Mouse (Mus musculus): ENCODE data around the gene Sbf1. TPM values are rescaled to one million over a fixed set of nuclear protein-coding genes. Genes with fewer than 3 reads are reported as not detected.

The Sbf1 gene
- total RNA-seq (2021): 100 to 1,000 TPM; 304 to 307 TPM
- long read RNA-seq, full-length matches to known transcripts: 328 of 579 reads
- long read RNA-seq, partial matches to known transcripts: 108 of 579 reads
- long read RNA-seq, other reads (novel, unspliced or antisense): 143 of 579 reads

DNA sequence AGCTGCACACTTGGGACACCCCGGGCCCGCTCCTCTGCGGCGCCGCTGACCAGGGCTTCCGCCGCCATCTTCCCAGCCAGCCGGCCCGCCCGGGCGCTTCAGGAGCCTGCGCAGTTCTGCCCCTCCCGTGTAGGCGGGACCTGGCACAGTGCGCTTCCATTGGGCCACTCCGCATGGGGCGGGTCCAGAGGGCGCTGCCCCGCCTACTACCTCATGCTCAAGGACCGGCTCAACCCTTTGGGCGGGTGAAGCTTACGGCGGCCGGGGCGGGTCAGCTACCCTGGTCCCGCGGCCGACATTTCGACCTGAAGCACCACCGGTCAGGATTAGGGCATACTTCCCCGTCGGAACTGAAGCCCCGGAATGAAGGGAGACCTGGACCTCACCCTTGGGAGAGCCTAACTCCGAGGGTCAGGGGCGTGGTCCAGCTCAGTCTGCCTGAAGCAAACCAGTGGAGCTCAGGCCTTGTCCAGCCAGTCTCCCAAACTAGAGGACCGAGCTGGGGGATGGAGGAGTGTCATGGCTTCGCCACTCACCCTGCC, at the start of gene Sbf1:
Gene Sbf1 (minus strand): TSS at position 122 of the 542 bp plus-strand sequence.
- peak; percentile 96 to 98 for DNase-seq (ENCODE audit: low spot score in 2 of 2)

DNA sequence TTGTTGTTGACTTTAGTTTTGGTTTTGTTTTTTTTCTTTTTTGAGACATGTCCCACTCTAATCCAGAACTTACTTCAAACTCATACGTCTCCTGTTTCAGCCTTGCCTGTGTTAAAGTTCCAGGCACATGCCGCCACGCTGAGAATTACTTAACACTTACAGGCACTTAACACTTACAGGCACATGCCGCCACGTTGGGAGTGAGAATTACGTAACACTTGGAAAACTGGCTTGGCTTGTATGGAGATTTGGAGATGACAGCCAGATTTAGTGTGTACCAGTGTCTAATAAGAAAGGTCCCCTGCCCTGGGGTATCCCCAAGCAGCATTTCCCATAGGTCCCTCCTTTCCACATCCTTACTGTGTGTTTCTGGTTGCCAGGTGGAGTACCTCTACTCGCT, 47.9 kb upstream of the Sbf1 start:
- DNase-seq (ENCODE audit: low spot score in 2 of 2): no peak

DNA sequence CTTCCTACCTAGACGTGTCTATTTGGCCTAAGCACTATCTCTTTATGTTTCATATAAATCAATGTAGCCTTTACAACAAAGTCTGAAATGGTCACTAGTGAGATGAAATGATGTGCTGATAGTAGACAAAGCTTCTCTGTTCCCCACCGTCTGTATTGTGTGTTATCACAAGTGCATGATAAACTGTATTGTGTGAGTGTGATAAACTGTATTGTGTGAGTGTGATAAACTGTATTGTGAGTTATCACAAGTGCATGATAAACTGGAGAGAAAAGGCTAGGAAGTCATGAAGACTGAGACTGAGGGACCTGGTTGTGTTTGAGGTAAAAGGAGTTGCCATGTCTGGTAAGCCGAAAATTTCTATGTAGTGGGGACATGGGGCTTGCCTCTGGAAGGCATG, 43.7 kb upstream of the Sbf1 start:
- DNase-seq (ENCODE audit: low spot score in 2 of 2): no peak

DNA sequence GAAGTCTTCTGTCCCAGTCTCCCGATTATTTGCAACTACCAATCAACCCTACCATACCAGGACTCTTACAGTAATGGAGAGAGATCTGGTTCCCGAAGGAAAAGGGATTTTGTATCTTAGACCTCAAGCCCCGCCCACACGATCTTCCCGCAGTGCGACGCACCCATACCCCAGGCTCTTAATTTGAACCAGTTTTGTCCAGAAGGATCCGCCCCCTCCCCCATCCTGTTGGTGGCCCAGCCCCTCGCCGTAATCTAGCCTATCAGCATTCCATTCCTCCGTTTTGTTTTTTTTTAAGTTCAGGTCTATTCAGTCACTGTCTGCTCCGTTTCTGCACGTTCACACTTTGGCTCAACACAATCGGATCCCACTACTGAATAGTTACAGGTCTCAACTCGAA, 41.3 kb upstream of the Sbf1 start:
- DNase-seq (ENCODE audit: low spot score in 2 of 2): peak in 1 of 2 experiments; percentile 65

DNA sequence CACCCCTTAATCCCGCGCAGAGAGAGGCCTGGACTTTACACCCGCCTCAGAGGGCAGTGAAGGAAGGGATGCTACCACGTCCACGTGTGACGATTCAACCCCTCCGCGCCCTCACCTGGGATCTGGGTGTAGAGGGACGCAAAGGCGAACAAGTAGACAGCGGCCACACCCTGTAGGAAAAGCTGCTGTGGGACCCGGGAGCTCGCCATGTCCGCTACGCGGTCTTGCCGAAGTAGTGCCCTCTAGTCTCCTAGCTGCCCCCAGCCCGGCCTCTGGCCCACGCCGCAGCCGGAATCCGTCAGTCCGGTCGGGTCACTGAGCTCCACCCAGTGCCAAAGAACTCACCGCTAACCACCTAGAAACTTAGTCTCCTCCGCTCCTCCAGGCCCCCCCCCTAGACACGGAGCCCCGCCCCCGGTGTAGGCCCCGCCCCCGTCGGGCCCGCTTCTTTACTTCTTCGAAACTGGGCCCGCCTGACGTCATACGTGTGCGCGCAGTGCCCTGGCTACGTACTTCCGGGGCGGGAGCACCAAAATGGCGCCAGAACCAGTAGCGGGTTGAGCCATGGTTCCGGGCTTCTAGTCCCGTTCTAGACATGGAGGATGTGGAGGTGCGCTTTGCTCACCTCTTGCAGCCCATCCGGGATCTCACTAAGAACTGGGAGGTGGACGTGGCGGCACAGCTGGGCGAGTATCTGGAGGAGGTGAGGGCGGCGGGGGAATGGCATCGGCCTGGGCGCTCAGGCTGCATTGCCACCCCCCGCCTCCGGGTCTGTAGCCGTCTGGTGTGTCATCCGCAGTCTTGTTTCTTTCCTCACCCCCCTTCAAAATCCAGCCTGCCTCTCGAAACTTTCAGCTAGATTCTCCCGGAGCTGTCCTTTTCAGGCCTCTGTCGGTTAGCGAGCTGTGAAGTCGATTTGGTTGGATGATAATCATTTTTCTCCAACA, 40.4 kb upstream of the Sbf1 start, which contains the start of the genes Lmf2 and Ncaph2:
Gene Lmf2 (minus strand): TSS at position 419 of the 947 bp plus-strand sequence.
Gene Ncaph2 (plus strand): TSS at position 479 of the 947 bp plus-strand sequence.
- peak; percentile 91 to 97 for DNase-seq (ENCODE audit: low spot score in 2 of 2)

DNA sequence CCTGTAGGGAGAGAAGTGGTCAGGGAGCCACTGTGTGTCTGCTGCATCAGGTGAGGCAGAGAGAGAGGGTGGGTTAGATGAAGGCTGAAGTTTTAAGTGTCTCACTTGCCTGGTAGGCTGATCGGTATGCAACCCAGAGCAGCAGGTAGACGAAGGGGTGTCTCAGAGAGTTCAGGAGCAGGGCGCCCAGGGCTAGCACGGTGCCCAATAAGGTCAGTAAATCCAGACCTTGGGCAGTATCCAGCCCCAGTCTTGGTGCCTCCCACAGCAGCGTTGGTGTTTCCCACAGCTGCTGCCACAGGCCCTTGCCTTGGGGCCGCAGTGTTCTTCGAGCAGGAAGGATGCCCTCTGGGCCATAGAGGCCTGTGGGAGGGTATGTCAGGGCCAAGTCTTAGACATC, 39.3 kb upstream of the Sbf1 start:
- DNase-seq (ENCODE audit: low spot score in 2 of 2): no peak

DNA sequence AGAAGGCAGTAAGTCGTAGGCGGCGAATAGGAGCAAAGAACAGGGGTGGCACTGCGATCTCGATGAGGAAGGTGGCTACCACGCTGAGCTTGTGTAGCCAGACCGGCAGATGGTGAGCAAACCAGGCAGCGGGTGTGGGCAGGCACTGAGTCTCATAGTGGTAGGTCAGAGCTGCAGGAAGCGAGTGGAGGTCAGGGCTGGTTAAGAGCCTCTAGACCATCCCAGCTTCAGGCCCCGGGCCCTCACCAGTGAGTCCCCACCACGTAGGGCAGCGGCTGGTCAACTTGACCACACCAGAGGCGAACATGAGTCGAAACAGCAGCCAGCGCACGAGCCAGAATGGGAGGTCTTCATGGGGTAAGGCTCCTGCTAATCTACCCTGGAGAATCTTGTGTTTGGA, 38.7 kb upstream of the Sbf1 start:
- DNase-seq (ENCODE audit: low spot score in 2 of 2): no peak

DNA sequence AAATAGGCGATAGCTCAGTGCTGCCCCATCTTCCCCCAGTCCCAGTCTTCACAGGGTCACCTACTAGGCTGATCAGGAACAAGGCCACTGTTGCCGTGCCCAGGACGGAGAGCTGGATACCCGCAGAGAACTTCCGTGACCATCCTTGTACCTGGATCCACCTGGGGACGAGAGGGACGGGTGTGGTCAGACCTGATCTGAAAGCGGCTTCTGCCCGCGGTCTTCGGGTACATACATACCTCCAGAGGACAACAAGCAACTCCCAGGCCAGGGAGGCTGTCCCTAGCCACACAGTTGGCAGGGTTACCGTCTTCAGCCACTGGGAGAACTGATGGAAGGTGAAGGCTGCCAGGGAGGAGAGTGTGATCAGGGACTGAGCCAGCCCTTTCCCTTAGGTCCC, 37.7 kb upstream of the Sbf1 start:
- no peak for DNase-seq (ENCODE audit: low spot score in 2 of 2)

DNA sequence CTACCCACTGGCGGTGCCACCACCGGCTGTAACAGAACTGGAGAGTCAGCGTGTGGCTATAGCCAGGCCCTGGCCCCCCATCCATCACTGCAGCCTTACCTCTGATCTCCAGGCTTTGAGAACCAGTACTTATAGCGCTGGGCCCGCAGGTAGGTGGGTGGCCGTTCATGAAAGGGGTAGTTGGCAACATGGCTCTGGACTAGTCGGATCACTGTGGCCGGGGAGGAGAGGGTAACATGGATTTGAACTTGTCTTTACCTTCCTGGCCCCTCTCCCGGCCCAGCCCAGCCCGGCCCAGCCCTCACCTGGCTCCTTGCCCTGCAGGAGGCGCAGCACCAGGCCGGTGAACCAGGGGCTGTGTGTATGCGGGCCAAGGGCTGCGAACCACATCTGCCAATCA, 36.9 kb upstream of the Sbf1 start:
- DNase-seq (ENCODE audit: low spot score in 2 of 2): no peak

DNA sequence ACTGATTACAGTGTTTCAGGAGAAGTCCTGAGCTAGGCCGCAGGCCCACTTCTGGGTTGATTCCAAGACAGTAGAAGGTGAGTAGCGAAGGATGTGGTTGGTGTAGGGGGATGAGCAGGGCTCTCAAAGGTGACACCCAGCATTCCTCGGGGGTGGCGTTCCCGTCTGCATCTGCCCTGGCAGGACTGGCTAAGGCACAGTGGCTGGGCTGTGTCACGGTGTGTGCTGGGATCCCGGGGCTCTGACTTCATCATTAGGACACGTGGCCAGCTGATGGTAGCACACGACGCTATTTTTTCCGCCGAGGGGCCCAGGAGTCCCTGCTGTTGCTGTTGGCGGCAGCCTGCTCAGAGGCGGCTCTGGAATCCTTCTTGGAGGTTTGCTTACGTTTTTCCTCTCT, 36.2 kb upstream of the Sbf1 start:
- no peak for DNase-seq (ENCODE audit: low spot score in 2 of 2)

DNA sequence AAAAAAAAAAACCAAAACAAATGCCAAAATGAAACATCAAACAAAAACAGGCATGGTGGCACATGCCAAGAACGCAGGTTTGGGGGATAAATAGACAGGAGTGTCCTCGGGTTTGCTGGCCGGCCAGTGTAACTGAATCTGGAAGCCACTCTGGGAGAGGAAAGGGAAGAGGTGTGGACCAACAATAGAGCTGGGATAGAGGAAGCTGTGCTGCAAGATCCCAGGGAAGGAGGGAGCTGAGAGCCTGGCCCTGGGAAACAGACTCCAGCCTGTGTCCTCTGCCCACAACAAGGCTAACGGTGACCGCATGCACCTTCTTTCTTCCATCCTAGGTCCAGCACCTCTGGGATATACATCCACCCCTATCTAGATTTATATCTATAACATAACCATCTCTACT, 35.3 kb upstream of the Sbf1 start:
- DNase-seq (ENCODE audit: low spot score in 2 of 2): no peak

DNA sequence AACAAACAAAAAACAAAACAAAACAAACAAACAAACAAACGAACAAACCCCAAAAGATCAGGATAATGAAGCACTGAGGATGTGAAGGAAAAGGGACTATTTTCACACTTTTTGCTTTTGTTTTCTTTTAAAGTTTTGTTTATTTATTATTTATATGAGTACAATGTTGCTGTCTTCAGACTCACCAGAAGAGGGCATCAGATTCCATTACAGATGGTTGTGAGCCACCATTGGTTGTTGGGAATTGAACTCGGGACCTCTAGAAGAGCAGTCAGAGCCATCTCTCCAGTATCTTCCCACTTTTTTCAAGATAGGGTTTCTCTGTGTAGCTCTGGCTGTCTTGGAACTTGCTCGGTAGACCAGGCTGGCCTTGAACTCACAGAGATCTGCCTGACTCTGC, 28.2 kb upstream of the Sbf1 start:
- no peak for DNase-seq (ENCODE audit: low spot score in 2 of 2)

DNA sequence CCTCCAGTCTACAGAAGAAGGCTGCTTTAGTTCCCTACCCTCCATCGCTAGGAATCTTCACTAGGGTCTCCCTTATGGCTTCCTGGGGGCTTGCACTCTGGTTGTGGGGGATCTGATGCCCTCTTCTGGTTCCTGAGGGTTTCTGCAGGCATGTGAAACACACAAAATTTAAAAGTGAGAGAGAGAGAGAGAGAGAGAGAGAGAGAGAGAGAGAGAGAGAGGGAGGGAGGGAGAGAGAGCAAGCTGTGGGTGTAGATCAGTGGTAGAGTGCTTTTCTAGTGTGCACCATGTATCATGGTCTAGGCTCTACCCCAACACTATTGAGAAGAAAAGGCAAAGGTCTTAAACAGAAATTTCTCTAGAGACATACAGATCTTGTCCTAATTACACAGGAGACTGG, 26.6 kb upstream of the Sbf1 start:
- DNase-seq (ENCODE audit: low spot score in 2 of 2): no peak

DNA sequence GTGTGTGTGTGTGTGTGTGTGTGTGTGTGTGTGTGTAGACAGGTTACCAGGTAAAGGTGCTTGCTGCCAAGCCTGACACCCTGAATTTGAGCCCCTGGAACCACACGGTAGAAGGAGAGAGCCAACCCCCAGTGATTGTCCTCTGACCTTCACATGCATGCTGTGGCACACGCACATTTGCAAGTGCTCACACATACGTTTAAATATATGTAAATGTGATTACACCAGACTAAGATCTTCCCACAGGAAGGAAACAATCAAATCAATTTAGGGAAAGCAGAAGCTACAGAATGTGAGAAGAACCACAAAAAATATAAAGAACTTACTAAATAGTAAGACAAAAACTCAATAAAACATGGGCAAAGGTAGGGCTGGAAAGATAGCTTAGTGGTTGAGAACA, 25.0 kb upstream of the Sbf1 start:
- DNase-seq (ENCODE audit: low spot score in 2 of 2): no peak

DNA sequence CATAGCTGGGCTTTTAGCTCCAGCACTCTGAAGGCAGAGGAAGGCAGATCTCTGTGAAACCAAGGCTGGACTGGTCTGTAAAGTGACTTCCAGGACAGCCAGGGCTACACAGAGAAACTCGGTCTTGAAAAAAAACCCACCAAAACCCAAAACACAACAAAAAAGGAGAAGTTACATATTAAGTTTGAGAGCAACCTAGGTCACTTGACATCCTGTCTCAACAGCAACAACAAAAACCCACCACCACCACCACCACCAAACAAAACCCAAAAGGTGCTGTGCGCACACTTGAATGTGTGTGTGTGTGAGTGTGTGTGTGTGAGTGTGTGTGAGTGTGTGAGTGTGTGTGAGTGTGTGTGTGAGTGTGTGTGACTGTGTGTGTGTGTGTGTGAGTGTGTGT, 24.6 kb upstream of the Sbf1 start:
- no peak for DNase-seq (ENCODE audit: low spot score in 2 of 2)

DNA sequence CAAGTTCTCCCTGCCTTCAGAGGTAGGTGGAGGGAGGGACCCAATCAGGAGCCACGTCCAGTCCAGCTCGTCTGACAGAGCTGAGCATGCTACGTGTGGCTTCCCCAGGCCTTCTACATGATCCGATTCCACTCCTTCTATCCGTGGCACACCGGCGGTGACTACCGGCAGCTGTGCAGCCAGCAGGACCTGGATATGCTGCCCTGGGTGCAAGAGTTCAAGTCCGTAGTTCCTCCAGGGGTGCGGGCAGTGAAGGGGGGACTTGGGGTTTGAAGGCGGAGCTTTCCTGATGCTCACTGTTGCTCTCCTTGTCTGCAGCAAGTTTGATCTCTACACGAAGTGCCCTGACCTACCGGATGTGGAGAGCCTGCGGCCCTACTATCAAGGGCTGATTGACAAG, 21.3 kb upstream of the Sbf1 start:
- DNase-seq (ENCODE audit: low spot score in 2 of 2): no peak

DNA sequence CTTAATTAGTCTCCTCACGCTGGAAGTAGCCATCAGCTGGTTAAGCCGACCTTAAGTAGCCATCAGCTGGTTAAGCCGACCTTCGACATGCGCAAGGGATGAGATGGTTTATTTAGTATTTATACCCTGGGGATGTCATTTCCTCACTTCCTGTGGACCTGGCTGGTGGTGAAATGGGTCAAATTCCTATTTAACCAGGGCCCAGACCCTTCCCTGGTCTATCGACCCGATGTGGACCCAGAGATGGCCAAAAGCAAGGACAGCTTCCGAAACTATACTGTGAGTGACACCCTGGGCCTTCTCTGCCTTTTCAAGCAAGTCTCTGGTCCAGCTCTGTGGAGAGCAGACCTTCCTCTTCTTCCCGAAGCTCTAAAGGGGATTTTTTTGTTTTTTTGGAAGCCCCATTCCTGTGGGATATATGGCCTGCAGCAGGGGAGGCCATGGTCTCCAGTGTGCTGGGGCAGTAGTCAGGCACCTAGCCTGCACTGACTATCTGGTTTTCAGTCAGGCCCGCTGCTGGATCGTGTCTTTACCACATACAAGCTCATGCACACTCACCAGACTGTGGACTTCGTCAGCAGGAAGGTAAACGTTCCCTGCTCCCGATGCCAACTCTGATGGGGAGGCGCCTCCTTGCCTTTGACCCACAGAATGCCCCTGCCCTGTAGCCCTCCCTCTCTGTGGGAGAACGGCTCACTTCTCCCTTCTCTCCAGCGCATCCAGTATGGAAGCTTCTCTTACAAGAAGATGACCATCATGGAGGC, 19.8 kb upstream of the Sbf1 start:
- DNase-seq (ENCODE audit: low spot score in 2 of 2): no peak

DNA sequence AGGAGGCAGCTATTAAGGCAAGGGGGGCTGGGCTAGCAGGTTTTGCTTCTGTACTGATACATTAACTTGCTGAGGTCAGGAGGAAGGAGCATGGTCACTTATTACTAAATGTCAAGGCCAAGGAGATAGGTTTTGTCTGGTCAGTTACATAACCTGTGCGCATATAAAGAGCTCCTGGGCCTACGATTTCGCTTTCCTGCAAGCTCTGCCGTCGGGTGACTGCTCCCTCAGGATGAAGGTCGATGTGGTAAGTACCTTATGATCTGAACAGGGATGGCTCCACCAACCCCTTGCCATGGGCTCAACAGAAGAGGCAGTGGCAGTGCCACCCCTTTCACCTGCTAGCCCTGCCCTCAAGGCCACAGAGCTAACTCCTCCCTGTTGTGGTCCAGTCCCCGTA, 19.2 kb upstream of the Sbf1 start, which contains the start of gene Miox:
Gene Miox (plus strand): TSS at position 128 of the 400 bp plus-strand sequence.
- no peak for DNase-seq (ENCODE audit: low spot score in 2 of 2)

DNA sequence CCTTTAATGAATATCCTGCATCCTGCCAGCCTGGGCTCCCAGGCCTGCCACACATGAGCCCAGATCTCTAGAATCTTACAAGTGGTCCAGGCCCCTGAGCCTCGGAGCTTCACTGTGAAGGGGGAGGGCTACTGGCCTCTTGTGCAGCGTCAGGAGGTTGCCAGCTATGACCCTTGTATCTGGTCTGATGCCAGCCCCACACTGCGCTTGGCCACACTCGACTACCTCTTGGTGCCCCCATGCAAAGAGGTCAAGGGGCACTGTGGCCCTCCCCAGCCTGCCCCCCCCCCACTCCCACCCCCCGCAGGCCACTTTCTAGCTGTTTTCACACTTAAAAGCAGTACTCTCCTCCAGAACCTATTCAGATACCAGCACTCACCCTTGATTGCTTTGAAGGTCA, 11.3 kb upstream of the Sbf1 start:
- no peak for DNase-seq (ENCODE audit: low spot score in 2 of 2)

DNA sequence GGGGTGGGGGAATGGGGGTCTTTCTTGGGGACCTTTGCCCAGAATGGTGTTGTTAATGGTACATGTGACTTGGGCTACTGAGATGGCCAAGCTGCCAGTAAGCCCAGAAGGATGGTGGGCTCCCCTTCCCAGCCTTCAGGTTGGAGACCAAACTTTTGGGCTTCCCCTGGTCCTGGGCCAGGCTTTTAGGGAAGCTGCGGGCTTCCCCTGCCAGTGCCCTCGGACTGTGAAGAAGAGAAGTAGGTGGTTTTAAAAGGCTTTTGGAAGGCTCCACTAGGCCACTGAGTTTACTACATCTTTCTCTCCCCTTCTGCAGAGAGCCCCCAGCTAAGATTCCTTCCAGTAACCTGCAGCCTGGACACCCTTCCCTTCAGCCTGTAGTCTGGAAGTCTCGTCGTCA, 8.5 kb upstream of the Sbf1 start:
- DNase-seq (ENCODE audit: low spot score in 2 of 2): no peak

DNA sequence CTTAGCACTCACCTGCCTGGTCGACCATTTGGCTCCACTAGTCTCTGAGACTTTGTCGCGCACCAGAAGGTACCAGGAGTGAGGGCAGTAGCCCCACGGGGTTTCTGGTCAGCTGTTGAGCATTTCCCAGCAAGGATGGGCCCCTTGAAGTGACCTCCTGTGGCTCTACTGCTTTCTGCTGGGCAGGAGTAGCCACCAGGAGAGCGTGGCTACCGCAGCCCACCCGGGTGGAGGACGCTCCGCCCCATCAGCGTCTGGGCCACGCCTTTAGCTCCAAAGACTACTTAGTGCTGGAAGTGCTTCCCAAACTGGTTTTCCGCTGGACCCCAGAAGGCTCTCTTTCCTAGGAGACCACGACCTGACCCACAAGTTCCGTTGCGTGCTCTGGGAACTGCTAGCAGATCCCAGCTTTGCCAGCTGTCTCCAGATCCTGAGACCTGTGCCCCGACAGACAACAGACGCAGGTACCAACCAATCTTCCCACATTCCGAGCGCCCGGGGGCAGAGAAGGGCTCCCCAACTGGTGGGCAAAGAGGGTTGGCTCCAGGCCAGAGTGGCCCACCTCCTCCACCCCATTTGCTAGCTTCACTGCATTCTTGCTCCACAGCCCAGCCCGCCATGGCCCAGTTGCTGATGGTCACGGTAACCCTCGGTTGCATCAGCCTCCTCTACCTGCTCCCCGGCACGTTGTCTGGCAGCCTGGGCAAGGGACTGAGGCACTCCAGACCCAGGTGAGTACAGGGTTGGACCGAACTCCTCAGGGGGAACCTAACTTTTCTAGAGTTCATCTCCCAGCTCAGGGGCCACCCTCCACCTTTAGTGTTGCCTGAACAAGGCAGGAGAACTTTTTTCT, 7.8 kb upstream of the Sbf1 start, which contains the start of gene Adm2:
Gene Adm2 (plus strand): TSS at position 51 of the 853 bp plus-strand sequence.
- DNase-seq (ENCODE audit: low spot score in 2 of 2): no peak

All from layer of hippocampus, adult 18-20 months (tissue).